Comparison of ENCODE assay signal across 29 mouse cellular contexts in genomic region chr1:94091788-94092187, GRCm38 (mm10). TPM values are rescaled to one million over a fixed set of nuclear protein-coding genes. Genes with fewer than 3 reads are reported as not detected.
DNase-seq lines count a peak whose midpoint lies in the region; ATAC-seq lines count a peak whose summit lies in the region.
"Had no signal": no experiment of that assay in that cellular context is flagged by ENCODE, and none has a peak within 500 bp of the region (broad histone marks: within the 10 kb centered on the region; RNA-seq: fewer than 3 reads in every experiment).

No protein-coding gene starts in this region.

- 90% methylated on average over 1 of the region's 1 CpGs for WGBS in midbrain, embryonic 11.5 days
- 92% methylated on average over 1 of the region's 1 CpGs for WGBS in midbrain, embryonic 16.5 days

- no peaks in the 10 kb centered on the region for H3K9me3 ChIP-seq in midbrain, embryonic 11.5 days (ENCODE audit: control insufficient read depth, low read length)
- no peaks in the 10 kb centered on the region for H3K9me3 ChIP-seq in midbrain, embryonic 16.5 days (replicated peaks; ENCODE audit: control insufficient read depth, low read length, poor library complexity, severe bottlenecking)
- H3K9me3 ChIP-seq: forebrain, embryonic 13.5 days; G1E; midbrain, embryonic 12.5 days had no signal

- H3K27ac ChIP-seq in midbrain, embryonic 11.5 days (ENCODE audit: low read depth, low read length) = no peak overlapping the region
- no peak overlapping the region for H3K27ac ChIP-seq in midbrain, embryonic 16.5 days (ENCODE audit: low read length)
- H3K27ac ChIP-seq: forebrain, embryonic 13.5 days; hindbrain, embryonic 14.5 days; liver, embryonic 14.5 days; midbrain, embryonic 12.5 days had no signal

- H3K4me1 ChIP-seq in midbrain, embryonic 11.5 days (ENCODE audit: control insufficient read depth, insufficient read depth, low read length) = no peaks in the 10 kb centered on the region
- no peaks in the 10 kb centered on the region for H3K4me1 ChIP-seq in midbrain, embryonic 16.5 days (ENCODE audit: control insufficient read depth, insufficient read depth, low read length)
- H3K4me1 ChIP-seq: forebrain, embryonic 13.5 days; midbrain, embryonic 12.5 days had no signal

- H3K9ac ChIP-seq in midbrain, embryonic 11.5 days (ENCODE audit: low read length) = no peak overlapping the region
- H3K9ac ChIP-seq in midbrain, embryonic 16.5 days (ENCODE audit: low read depth, low read length) = no peak overlapping the region
- H3K9ac ChIP-seq: forebrain, embryonic 13.5 days; hindbrain, embryonic 14.5 days; liver, embryonic 14.5 days; midbrain, embryonic 12.5 days had no signal

- no peak overlapping the region for H3K4me3 ChIP-seq in midbrain, embryonic 11.5 days (ENCODE audit: low read depth, low read length)
- no peak overlapping the region for H3K4me3 ChIP-seq in midbrain, embryonic 16.5 days (ENCODE audit: low read depth, low read length)
- H3K4me3 ChIP-seq: forebrain, embryonic 13.5 days; midbrain, embryonic 12.5 days had no signal

- DNase-seq in midbrain, embryonic 11.5 days (ENCODE audit: low spot score, missing footprints) = peak; percentile 72
- peak; percentile 48 for DNase-seq in T-cell, adult 2 months (ENCODE audit: low spot score)
- no peak for DNase-seq in cerebellum, adult 18-20 months
- no peak for DNase-seq in retina, embryonic 14.5 days (ENCODE audit: low spot score)
- no peak for DNase-seq in kidney, adult 9 months
- DNase-seq: adrenal gland, postnatal 25 days; cerebellum, adult 11-12 months; cerebellum, postnatal 10 days; gastrocnemius, postnatal 10 days; heart, postnatal 4 days; kidney, adult 8-10 months; kidney, postnatal 14 days; layer of hippocampus, adult 9-11 months; liver; lung, adult 2 months; lung, postnatal 10 days; thymus, postnatal 14 days had no signal

- H3K4me2 ChIP-seq in midbrain, embryonic 11.5 days = no peak overlapping the region
- H3K4me2 ChIP-seq in midbrain, embryonic 16.5 days (ENCODE audit: low read length) = no peak overlapping the region
- H3K4me2 ChIP-seq: forebrain, embryonic 13.5 days; hindbrain, embryonic 14.5 days; midbrain, embryonic 12.5 days had no signal

- no peaks in the 10 kb centered on the region for H3K36me3 ChIP-seq in midbrain, embryonic 11.5 days (ENCODE audit: control insufficient read depth, insufficient read depth, low read length)
- no peaks in the 10 kb centered on the region for H3K36me3 ChIP-seq in midbrain, embryonic 16.5 days (ENCODE audit: control insufficient read depth, insufficient read depth, low read length)
- H3K36me3 ChIP-seq: G1E; midbrain, embryonic 12.5 days had no signal

- no peaks in the 10 kb centered on the region for H3K27me3 ChIP-seq in midbrain, embryonic 11.5 days (ENCODE audit: control insufficient read depth, insufficient read depth, low read length)
- no peaks in the 10 kb centered on the region for H3K27me3 ChIP-seq in midbrain, embryonic 16.5 days (ENCODE audit: control insufficient read depth, insufficient read depth, low read depth, low read length)
- H3K27me3 ChIP-seq: forebrain, embryonic 13.5 days; midbrain, embryonic 12.5 days had no signal

- no peak for ATAC-seq in midbrain, embryonic 11.5 days (ENCODE audit: low FRiP score)
- no peak for ATAC-seq in midbrain, embryonic 16.5 days
- peak; percentile 98 for ATAC-seq in inflammation-experienced regulatory T-cells, adult 6 months
- peak; percentile 53; the same call in 1 of the 2 replicates for ATAC-seq in neutrophil, adult 5-6 weeks (ENCODE audit: extremely low read depth, insufficient number of reproducible peaks, low FRiP score, poor library complexity, severe bottlenecking)
- ATAC-seq: forebrain, embryonic 13.5 days had no signal

RNA-seq across cellular contexts. Expression of gene Pdcd1, which starts 39.4 kb away (rescaled TPM):
- polyA plus RNA-seq in midbrain, embryonic 11.5 days (2014; fragmentation: Nextera tagmentation; extraction: Ambion mirVana) = 0.29 TPM in 1 of 2 replicates, not detected in the other
- polyA plus RNA-seq in midbrain, embryonic 16.5 days (2015; fragmentation: Nextera tagmentation; extraction: Ambion mirVana) = not detected in 2 replicates
- 100 to 1,000 TPM; 264 to 357 (median 323) TPM for polyA plus RNA-seq in inflammation-experienced regulatory T-cells, adult 6 months (2017; shearing (Covaris generic))
- 0.35 TPM in 1 of 2 replicates, not detected in the other for total RNA-seq in neutrophil, adult 5-6 weeks (2017)
- total RNA-seq: adrenal gland, postnatal 25 days; gastrocnemius, postnatal 10 days; heart, postnatal 4 days; left cerebral cortex, postnatal 14 days had no signal
- polyA plus RNA-seq: embryonic facial prominence, embryonic 11.5 days; forebrain, embryonic 13.5 days; hindbrain, embryonic 14.5 days; limb, embryonic 11.5 days; midbrain, embryonic 12.5 days; neural tube, embryonic 11.5 days had no signal

Comparison
In these comparisons a context has a peak if more than half of its experiments do, and no peak if none do; other contexts are left out.
1. ATAC-seq: peak in inflammation-experienced regulatory T-cells, adult 6 months (single experiment) and neutrophil, adult 5-6 weeks (single experiment); none in midbrain, embryonic 11.5 days (single experiment) and midbrain, embryonic 16.5 days (single experiment).
2. DNase-seq: peak in midbrain, embryonic 11.5 days (single experiment) and T-cell, adult 2 months (single experiment); none in cerebellum, adult 18-20 months (0 of 2), retina, embryonic 14.5 days (single experiment) and kidney, adult 9 months (single experiment).
3. RNA of gene Pdcd1, which starts 39.4 kb away (polyA plus RNA-seq): 264 to 357 TPM in inflammation-experienced regulatory T-cells, adult 6 months; 0.29 TPM in midbrain, embryonic 11.5 days and not detected in midbrain, embryonic 16.5 days; every median in the first group is over 100 times any median in the second.